Mouse (Mus musculus) CD4-positive naive resting alpha-beta T cell, adult 57 days (primary cell): Measurements from ENCODE around the gene Krt2. TPM values are rescaled to one million over a fixed set of nuclear protein-coding genes. Genes with fewer than 3 reads are reported as not detected.

Experiments used
- total RNA-seq: library from RNA; stranded (reverse); gene quantifications from one replicate; pipeline ENCODE4 v1.2.4, GENCODE M21; 2023

The Krt2 gene
- not detected for total RNA-seq

DNA sequence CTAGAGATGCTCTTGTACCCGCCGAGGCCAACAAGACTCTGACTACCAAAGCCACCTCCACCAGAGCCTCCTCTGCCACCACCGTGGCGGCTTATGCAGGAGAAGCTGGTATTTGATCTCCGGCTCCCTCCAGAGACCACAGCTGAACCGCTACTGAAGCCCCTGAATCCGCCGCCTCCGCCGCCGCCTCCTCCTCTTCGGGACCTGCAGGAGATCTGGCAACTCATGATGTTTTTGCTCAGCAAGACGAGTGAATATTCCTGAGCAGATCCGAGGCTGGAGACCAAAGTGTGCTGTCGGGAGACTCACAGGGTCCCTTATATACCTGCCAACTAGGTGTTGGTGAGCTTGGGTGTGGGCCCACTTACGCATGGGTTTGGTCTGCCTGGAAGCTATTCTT lies at the start of gene Krt2:
Krt2 (minus strand) TSS at position 295 of the 400 bp plus-strand sequence.

GRCm38 (mm10) chr15:101850694-101851093 lies 32.7 kb upstream of the Krt2 start, which contains the start of gene Krt1:
Gene Krt1 (minus strand): TSS chr15:101850794.

GRCm38 (mm10) chr15:101802296-101802835 lies 15.6 kb downstream of the Krt2 start, which contains the start of gene Krt73:
Gene Krt73 (minus strand): TSS chr15:101802346.

GRCm38 (mm10) chr15:101786360-101786759 lies 31.6 kb downstream of the Krt2 start, which contains the start of gene Krt72:
Gene Krt72 (minus strand): TSS chr15:101786460.

Other genes starting within 250 kb of the Krt2 start
- gene Krt75, start 244.3 kb downstream of the Krt2 start, total RNA-seq = not detected
- not detected for gene Gm5414, start 190.0 kb downstream of the Krt2 start, total RNA-seq
- not detected for gene Gm5478, start 170.8 kb downstream of the Krt2 start, total RNA-seq
- not detected for gene Krt6b, start 137.9 kb downstream of the Krt2 start, total RNA-seq
- gene Krt6a, start 123.9 kb downstream of the Krt2 start, total RNA-seq = not detected
- gene Krt5, start 105.3 kb downstream of the Krt2 start, total RNA-seq = 0.50 TPM
- gene Krt71, start 75.1 kb downstream of the Krt2 start, total RNA-seq = not detected
- not detected for gene Krt72, start 31.7 kb downstream of the Krt2 start, total RNA-seq
- not detected for gene Krt73, start 15.8 kb downstream of the Krt2 start, total RNA-seq
- gene Krt1, start 32.6 kb upstream of the Krt2 start, total RNA-seq = 0.38 TPM
- gene Krt77, start 51.5 kb upstream of the Krt2 start, total RNA-seq = not detected
- gene Krt76, start 74.8 kb upstream of the Krt2 start, total RNA-seq = not detected
- not detected for gene Krt4, start 106.6 kb upstream of the Krt2 start, total RNA-seq
- not detected for gene Krt79, start 122.2 kb upstream of the Krt2 start, total RNA-seq
- not detected for gene Krt78, start 136.1 kb upstream of the Krt2 start, total RNA-seq
- gene Krt8, start 186.3 kb upstream of the Krt2 start, total RNA-seq = 1.2 TPM
- 1.6 TPM for gene Krt18, start 210.0 kb upstream of the Krt2 start, total RNA-seq